Mouse (Mus musculus): ENCODE measurements around the gene Arf1. TPM values are rescaled to one million over a fixed set of nuclear protein-coding genes. Genes with fewer than 3 reads are reported as not detected.

The Arf1 gene
- total and polyA plus RNA-seq, 3 experiments: 541 to 617 TPM; not detected in 1

DNA sequence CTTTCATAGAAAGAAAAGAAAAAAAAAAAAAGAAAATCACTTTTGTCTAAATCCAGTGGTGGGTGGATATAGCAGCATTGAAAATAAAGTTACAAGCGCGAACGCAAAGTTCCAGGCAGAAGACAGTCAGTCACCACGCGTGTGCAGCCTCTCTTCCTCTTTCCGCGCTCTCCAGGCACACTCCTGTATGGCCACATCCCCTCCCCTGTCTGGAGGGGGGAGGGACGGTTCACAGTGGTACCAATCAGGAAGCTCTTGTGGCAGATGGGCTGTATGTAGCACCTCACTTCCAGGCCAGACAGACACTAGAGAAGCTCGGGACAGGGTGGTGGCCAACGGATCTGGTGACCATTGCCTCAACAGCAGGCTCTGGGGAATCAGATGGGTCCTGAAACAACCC lies 20.0 kb upstream of the Arf1 start:
- DNase-seq (ENCODE audit: low read depth, low spot score): peak; percentile 42
- peaks cover 20 to 21% of the 10 kb centered on the region in 2 experiments for H3K27me3 ChIP-seq (ENCODE audit: control insufficient read depth in 1 of 2, insufficient read depth in 2 of 2, low read length in 2 of 2)
- H3K79me2 ChIP-seq (ENCODE audit: control insufficient read depth, insufficient read depth, low read length, poor library complexity): no peaks in the 10 kb centered on the region
- no peak overlapping the region for H3K9ac ChIP-seq (ENCODE audit: control insufficient read depth, low read depth, low read length, poor library complexity, severe bottlenecking)
- H3K36me3 ChIP-seq (ENCODE audit: control insufficient read depth in 1 of 2, insufficient read depth in 2 of 2, low read length in 2 of 2): no peaks in the 10 kb centered on the region
- no peak overlapping the region for H3K4me3 ChIP-seq (ENCODE audit: control insufficient read depth in 1 of 2, insufficient read depth in 1 of 2, low read depth in 2 of 2, low read length in 2 of 2)
- H3K4me1 ChIP-seq (ENCODE audit: control insufficient read depth in 1 of 2, insufficient read depth in 2 of 2, low read length in 2 of 2): no peaks in the 10 kb centered on the region
- no peak overlapping the region for H3K27ac ChIP-seq (ENCODE audit: control insufficient read depth, low read depth, low read length)
- no peak for TF ChIP-seq MXI1 (IDR thresholded peaks at IDR 0.05; ENCODE audit: low read depth, low read length)
- no peak for TF ChIP-seq EP300 (IDR thresholded peaks at IDR 0.05; ENCODE audit: low read depth in 1 of 2, low read length in 2 of 2)
- TF ChIP-seq KAT2A (conservative IDR thresholded peaks at IDR 0.05; ENCODE audit: low read depth, low read length): no peak
- no peak for TF ChIP-seq MYC (IDR thresholded peaks at IDR 0.05; ENCODE audit: low read depth, low read length)
- TF ChIP-seq SIN3A (IDR thresholded peaks at IDR 0.05; ENCODE audit: low read length): no peak
- TF ChIP-seq JUND (IDR thresholded peaks at IDR 0.05; ENCODE audit: low read depth, low read length): no peak
- TF ChIP-seq TBP (IDR thresholded peaks at IDR 0.05; ENCODE audit: low read depth, low read length): no peak
- H3K9me3 ChIP-seq (replicated peaks; ENCODE audit: insufficient read depth, low read length): no peaks in the 10 kb centered on the region

DNA sequence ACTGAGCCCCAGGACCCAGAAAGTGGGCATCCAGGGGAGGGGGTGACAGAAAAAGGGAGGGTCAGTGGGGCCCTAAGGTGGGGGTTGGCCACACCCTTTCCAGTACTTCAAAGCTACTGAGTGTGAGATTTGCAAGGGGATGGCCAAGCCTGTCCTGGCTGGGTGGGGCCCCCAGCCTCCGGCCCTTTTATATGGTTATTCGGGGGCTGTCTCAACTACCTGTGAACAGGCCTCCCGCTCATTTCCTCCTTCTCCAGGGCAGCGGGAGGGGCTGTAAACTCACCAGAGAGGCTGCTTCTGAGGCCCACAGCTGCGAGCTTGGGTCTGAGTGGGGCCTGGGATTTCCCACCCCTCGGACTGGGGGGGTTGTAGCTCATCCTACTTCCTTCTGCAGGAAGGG lies 15.8 kb upstream of the Arf1 start:
- Histone ChIP-seq H3K79me2 (ENCODE audit: control insufficient read depth, insufficient read depth, low read length, poor library complexity) (no peaks in the 10 kb centered on the region), H3K36me3 (ENCODE audit: control insufficient read depth in 1 of 2, insufficient read depth in 2 of 2, low read length in 2 of 2) (no peaks in the 10 kb centered on the region), H3K27me3 (ENCODE audit: control insufficient read depth in 1 of 2, insufficient read depth in 2 of 2, low read length in 2 of 2) (peaks cover 23 to 34% of the 10 kb centered on the region in 2 experiments), H3K27ac (ENCODE audit: control insufficient read depth, low read depth, low read length) (no peak overlapping the region), H3K9ac (ENCODE audit: control insufficient read depth, low read depth, low read length, poor library complexity, severe bottlenecking) (no peak overlapping the region), H3K9me3 (replicated peaks; ENCODE audit: insufficient read depth, low read length) (no peaks in the 10 kb centered on the region), H3K4me3 (ENCODE audit: control insufficient read depth in 1 of 2, insufficient read depth in 1 of 2, low read depth in 2 of 2, low read length in 2 of 2) (no peak overlapping the region), H3K4me1 (ENCODE audit: control insufficient read depth in 1 of 2, insufficient read depth in 2 of 2, low read length in 2 of 2) (no peaks in the 10 kb centered on the region)
- TF ChIP-seq POLR2AphosphoS5 (IDR thresholded peaks at IDR 0.05; ENCODE audit: borderline replicate concordance, low read depth, low read length): no peak
- DNase-seq (ENCODE audit: low read depth, low spot score): no peak

DNA sequence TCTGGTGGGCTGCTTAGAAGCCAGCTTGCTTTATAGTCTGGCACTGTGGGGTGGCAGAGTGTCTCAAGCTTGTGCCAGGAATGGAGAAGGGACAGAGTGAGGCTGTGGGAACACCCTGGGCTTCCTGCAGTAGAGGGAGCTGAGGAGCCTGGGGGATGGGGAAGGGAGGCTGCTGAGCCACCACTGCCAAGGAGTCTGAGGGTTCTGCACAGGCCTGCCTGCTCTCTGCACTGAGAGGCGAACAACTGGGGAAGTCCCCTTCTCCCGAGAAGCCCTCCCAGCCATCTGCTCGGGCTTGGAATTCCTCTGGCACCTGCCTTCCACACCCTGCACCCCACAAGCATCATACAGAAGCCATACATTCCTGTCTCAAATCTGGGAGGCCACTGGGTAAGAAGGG lies 13.8 kb upstream of the Arf1 start:
- Histone ChIP-seq H3K9ac (ENCODE audit: control insufficient read depth, low read depth, low read length, poor library complexity, severe bottlenecking) (no peak overlapping the region), H3K27me3 (ENCODE audit: control insufficient read depth in 1 of 2, insufficient read depth in 2 of 2, low read length in 2 of 2) (peaks cover 21 to 33% of the 10 kb centered on the region in 2 experiments), H3K79me2 (ENCODE audit: control insufficient read depth, insufficient read depth, low read length, poor library complexity) (no peaks in the 10 kb centered on the region), H3K36me3 (ENCODE audit: control insufficient read depth in 1 of 2, insufficient read depth in 2 of 2, low read length in 2 of 2) (no peaks in the 10 kb centered on the region), H3K4me3 (ENCODE audit: control insufficient read depth in 1 of 2, insufficient read depth in 1 of 2, low read depth in 2 of 2, low read length in 2 of 2) (no peak overlapping the region), H3K9me3 (replicated peaks; ENCODE audit: insufficient read depth, low read length) (no peaks in the 10 kb centered on the region), H3K27ac (ENCODE audit: control insufficient read depth, low read depth, low read length) (no peak overlapping the region), H3K4me1 (ENCODE audit: control insufficient read depth in 1 of 2, insufficient read depth in 2 of 2, low read length in 2 of 2) (no peaks in the 10 kb centered on the region)
- no peak for DNase-seq (ENCODE audit: low read depth, low spot score)
- TF ChIP-seq CTCF (IDR thresholded peaks at IDR 0.05 in 2 of 3, conservative IDR thresholded peaks at IDR 0.05 in 1 of 3; ENCODE audit: control insufficient read depth in 1 of 3, insufficient read depth in 1 of 3, low read depth in 2 of 3, low read length in 3 of 3, poor library complexity in 1 of 3, severe bottlenecking in 1 of 3) (no peak), ELF1 (IDR thresholded peaks at IDR 0.05; ENCODE audit: low read depth, low read length) (no peak), E2F4 (IDR thresholded peaks at IDR 0.05; ENCODE audit: borderline replicate concordance, low read depth, low read length) (no peak), MYC (IDR thresholded peaks at IDR 0.05; ENCODE audit: low read depth, low read length) (no peak)

Data from MEL (cell line).